Mouse (Mus musculus): Measurements from ENCODE around the gene Slamf9.

Slamf9 gene

DNA sequence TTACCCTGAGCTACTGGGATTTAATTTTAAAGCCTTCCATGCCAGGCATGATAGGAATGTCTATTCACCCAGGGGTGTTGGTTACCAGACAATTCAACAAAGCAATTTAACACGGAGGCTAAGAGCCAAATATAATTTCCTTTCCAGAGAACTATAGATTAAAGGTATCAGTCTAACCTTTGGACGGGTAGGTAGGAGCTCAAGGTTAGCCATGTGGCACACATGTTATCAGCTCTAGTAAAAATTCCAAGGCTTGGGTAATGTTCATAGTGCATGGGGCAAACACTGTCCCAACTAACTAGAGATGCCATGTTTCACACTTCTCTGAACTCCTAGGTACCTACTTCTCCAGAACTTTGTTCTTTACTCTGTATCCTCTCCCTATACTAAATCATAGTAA is 13.6 kb upstream of the Slamf9 start:
- no peak for DNase-seq (ENCODE audit: low read depth, low spot score)

DNA sequence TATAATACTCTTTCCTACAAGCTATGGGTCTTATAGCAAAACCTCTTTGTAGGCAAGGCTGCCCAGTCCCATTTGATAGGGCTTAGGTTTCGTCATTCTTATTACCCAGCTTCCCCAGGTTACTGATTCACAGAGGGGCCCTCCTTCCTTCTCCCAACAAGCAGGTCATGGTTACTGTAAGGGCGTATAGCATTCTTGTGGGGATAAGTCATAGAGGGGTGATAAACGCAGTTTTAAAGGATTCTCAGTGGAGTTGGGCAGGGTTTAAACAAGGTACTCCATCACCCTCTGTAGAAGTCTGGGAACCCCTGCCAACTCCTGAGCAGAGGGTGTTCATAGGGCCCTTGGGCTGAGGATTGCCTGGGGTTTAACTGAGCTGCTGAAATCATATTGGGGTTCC is 12.6 kb upstream of the Slamf9 start:
- DNase-seq (ENCODE audit: low read depth, low spot score): no peak

DNA sequence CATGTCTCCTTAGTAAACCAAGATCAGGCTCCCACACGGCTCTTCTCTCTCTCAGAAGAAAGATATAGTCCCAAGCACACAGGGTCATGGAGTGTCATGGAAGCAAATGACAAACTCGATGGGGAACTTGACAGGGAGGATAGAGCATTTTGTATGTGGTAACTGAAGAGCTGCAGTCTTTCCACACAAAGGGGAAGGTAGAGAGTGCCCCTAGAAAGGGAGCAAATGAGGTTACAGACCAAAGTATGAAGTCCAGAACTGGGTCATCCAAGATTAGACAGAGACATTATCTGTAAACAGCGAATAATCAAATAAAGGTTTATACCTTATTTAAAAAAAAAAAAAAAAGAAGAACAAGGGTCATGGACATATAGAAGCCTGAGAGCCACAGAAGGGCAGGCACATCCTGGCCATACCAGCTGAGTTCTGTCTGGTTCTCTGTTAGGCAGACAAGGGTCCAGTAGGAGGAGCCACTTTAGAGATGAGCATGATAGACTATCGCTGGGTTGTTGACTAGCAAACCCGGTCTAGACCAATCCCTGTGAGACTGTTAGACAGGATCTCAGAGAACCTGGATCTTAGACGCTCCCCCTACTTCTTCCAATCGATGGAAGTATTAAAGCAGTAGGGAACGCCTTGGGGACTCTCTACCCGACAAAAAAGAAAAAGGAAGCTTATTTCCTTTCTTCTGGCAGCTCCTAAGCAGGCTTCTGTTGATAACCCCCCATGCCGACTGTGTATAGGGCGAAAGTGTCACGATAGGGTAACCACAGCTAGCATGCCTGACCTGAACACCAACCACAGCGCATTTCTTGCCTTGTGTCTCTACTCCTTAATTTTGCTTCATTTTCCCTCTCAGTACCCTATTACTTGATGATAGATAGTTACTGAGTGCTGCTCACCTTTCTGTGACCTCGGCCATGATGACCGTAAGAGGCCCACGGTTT is 11.5 kb upstream of the Slamf9 start:
- DNase-seq (ENCODE audit: low read depth, low spot score): no peak

DNA sequence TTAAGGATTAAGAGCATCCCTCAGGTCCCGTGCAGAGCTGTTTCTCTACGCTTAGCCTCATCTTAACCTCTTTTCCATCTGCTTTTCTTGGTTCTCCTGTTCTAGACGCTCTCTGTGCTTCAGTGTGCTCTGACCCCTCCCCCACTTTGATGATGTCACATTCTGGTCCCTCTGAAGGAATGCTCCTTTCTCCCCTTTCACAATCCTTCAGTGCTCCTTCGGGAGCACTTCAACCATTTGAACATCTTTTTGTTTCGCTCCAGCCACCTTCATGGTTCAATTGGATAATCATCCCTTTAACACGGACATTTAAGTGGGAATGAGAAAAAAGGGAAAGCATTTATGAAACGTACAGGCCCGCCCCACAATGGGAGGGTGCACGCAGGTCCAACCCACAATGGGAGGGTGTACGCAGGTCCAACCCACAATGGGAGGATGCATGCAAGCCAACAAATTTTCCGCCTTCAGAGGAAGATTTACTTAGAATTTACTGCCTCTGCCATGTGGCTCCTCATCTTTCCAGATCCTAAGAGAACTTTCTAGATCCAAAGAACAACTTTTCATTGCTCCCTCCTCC is 6.8 kb upstream of the Slamf9 start:
- no peak for DNase-seq (ENCODE audit: low read depth, low spot score)

DNA sequence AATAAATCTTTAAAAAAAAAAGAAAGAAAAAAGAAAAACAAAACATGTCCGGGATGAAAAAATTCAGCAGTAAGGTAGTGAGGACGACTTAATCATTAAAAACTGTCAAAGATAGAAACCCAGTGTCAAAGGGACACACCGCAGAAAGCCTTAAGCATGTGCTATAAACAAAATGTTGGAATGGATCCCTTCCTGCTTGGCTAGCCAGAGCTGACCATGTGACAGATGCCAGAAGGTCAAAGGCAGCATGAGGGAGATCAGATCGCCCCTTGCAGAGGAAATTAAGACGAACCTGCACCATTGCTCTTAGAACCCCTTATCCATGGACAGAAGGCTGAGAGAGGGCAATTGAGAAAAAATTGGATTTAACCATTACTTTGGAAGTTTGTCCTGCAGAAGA is 5.8 kb upstream of the Slamf9 start:
- DNase-seq (ENCODE audit: low read depth, low spot score): no peak

DNA sequence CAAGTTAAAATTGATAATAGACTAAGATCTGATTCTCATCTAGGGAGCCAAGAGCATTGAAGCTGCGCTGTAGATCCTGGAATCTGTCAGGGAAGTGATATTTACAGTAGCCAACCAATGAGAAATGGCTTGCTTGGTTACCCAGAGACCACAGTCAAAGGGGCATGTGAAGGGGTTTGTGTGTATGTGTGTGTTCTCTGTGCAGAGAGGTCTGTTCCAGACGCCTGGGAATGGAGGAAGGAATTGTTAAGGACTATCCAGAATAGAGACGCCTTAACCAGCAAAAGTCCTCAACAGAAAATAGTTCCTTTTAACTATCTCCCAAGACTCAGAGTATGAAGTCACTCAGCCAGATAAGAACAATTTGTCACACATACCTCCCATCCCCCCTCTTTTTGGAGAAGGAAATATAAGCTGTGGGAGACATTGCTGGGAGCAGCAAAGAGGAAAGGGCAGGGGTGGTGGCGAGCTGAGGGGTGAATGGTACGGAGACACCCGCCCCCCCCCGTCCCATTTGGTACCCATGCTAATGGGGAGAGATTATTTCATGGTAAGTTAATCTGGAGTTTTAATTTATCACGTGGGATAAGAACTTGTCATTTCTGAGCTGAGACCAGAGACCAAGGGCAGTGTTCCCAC is 5.2 kb upstream of the Slamf9 start:
- DNase-seq (ENCODE audit: low read depth, low spot score): no peak

DNA sequence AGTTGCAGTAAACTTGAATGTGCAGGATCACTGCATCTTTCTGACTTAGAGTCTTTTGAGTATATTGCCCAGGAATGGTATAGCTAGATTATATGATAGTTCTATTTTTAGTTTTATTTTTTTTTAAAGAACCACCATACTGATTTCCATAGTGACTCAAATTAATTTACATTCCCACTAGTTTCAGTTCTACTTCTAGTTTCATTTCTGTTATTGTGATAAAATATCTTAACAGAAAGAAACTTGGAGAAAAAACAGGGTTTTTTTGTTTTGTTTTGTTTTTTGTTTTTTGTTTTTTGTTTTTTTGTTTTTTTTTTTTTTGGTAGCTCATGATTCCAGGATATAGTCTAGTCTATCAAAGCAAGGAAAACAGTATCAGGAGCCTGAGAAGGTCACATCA is 2.2 kb upstream of the Slamf9 start:
- DNase-seq (ENCODE audit: low read depth, low spot score): no peak

DNA sequence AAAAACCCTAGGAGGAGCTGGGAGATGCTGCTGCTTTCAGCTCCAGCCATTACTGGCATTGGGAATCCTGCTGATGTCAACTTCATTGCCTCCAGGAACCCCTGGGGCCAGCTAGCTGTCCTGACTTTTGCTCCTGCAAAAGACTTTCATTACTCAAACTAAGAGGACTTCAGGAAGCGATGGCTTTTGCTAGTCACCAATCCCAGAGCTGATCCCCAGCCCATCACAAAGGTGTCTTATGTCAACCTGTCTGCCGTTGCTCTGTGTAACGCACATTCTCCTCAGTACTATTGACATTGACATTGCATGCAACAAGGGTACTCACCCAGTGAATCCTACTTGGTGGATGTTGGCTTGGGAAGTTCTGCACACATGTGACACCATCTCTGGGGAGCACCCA is 962 bp upstream of the Slamf9 start:
- no peak for DNase-seq (ENCODE audit: low read depth, low spot score)

DNA sequence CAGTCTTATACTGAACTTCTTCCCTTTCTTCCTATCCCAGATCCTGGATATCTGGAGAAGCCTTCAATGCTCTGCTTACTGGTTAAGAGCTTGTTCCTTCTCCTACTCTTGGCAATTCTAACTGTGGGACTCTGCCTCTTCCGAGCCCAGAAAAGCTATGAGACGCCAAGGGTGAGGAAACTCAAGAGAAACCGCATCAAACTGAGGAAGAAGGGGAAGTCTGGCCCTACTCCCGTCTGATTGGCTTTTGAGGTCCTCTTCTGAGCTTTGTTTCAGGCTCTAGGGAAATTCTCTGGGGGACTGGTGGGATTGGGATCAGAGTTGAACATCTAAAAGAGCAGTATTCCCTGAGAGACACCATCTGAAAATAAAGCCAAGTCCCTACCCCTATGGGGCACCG is 2.9 kb downstream of the Slamf9 start:
- no peak for DNase-seq (ENCODE audit: low read depth, low spot score)

DNA sequence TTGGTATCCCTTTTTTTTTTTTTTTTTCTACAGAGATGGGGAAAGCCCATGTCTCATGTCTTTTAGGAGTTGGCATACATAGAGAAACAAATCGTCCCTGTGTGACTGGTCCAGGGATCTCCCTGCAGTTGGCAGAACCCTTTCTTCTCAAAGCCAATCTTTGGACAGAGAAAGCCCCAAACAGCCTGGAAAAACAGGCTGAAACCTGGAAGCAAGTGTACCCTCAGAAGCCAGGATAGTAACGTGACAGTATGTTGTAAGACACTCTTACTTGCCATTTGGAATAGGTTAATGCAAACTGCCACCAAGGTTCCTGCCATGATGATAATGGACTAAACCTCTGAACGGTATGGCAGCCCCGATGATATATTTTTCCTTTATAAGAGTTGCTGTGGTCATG is 5.2 kb downstream of the Slamf9 start:
- DNase-seq (ENCODE audit: low read depth, low spot score): no peak

DNA sequence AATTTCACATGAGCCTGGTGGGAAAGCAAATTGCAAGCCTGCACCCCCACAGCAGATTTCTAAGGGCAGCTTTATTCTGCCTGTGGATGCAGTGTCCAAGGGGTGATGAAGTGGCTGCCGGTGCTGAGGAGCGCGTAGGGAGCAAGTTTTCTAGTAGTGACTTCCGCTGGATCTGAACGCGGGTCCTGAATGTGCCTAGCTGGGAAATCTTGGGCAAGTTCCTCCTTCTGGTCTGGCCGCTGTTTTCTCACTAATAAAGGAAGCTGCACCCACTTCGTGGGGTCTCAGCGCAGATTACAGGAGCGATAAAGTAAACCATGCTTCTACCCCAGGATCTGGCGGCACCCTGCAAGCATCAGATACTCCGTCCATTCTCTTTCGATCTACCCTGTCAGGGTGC is 6.0 kb downstream of the Slamf9 start:
- no peak for DNase-seq (ENCODE audit: low read depth, low spot score)

DNA sequence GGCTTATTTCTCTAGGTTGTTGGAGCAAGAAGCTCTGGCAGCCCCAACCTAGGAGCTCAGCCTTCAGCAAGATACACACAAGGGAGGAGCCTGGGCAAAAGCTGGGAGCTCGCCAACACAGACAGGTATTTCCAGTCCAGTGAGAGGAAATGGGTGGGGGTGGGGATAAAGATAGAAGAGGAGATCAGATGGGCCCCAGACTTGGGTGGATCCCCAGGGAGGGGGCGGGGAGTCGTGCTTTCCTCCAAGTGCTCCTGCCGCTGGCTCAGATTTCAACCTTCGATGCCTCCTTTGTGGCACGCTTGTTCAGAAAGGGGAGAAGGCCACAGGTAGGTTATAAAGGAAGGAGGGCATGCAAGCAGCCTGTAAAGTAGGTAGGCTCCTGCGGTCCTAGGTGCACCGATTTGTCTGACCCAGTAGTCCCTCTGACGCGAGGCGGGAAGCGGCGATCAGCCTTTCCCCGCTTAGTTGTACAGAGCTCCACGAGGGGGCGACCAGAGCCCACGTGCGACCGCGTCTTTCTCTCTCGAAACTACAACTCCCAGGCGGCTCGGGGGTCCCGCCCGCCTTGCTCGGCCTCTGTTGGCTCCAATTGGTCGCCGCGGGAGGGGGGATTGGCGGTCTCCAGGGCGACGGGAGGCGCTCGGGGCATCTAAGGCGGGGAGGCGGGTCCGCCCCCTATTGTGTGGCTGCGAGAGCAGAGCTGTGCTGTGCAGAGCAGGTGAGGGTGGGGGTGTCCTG is 6.6 kb downstream of the Slamf9 start, which contains the start of gene Igsf9:
TSS of gene Igsf9 (plus strand) at position 249 of the 741 bp plus-strand sequence.
- peak; percentile 82 for DNase-seq (ENCODE audit: low read depth, low spot score)

DNA sequence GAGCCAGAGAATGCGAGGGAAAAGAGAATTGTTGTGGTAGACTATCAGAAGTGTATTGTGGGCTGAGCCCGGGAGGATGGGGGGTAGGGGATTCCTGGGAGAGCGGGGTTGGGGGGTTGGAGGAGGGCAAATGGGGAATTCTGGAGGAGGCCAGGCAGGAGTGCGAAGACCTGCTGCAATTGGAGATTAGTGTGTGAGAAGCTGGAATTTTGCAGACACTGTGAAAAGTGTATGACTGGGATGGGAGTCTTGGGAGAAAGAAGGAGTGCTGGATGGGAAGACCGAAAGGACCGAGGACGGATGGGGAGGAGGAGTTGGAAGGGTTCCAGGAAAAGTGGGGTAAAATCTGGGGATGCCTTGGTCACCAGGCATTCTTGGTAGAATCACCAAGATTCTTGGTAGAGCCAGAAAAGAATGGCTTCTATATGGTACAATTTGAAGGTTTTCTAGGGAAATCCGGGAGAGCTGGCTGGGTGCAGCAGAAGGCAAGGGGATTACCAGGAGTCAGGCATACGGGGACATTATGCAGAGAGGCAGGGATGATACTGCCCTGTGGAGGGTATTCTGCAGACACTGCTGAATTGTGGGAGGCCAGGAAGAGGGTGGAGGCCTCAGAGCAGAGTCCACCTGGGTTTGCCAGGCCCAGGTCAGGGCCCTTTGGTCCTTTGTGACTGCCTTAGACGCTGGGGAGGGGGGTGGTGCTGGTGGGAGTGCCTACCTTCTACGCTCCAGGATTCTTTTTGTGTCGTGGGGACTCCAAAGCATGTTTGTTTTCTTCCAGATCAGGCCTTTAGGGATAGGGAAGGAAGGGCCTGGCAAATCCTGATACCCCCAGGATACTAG is 7.6 kb downstream of the Slamf9 start:
- DNase-seq (ENCODE audit: low read depth, low spot score): no peak

DNA sequence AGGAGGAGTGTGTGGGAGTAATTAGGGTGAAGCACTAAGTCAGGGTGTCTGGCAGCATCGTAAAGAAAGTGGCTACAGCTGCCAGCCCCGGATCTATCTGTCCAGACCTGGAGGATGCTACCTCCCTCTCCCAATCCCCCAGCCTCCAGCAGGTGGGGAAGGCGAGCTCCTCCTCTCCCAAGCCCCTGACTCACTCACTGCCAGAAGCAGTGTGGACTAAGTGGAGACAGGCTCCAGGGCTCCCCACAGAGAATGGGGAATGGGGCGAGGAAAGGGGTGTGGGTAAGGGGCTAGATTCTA is 8.2 kb downstream of the Slamf9 start:
- no peak for DNase-seq (ENCODE audit: low read depth, low spot score)

DNA sequence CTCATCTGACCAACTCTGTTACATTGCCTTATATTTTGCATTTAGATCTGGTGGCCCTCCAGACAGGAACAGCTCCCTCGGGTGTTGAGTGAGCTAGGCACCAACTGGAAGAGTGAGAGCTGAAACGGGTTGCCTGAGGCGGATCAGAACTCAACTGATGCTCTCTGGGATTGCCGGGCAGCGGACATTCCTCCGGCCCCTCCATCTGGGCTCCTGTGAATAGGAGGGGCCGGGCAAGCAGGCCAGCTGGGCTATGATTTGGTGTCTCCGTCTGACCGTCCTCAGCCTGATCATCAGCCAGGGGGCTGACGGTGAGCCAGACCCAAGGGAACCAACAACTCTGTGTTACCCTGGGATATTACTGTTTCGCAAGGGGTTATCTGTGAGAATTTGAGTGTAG is 9.1 kb downstream of the Slamf9 start:
- DNase-seq (ENCODE audit: low read depth, low spot score): no peak

DNA sequence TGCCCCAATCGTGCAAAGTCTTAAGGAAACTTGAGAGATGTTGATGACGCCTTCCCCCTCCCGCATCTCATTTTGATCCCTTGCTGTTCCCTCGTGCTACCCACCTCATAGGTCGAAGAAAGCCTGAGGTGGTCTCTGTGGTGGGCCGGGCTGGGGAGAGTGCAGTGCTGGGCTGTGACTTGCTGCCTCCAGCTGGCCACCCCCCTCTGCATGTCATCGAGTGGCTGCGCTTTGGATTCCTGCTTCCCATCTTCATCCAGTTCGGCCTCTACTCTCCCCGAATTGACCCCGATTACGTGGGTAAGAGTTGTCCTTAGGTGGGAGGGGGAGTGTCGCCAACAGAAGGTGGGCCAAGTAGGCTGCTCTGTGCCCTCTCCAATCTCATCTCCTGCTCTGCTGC is 9.5 kb downstream of the Slamf9 start:
- no peak for DNase-seq (ENCODE audit: low read depth, low spot score)

DNA sequence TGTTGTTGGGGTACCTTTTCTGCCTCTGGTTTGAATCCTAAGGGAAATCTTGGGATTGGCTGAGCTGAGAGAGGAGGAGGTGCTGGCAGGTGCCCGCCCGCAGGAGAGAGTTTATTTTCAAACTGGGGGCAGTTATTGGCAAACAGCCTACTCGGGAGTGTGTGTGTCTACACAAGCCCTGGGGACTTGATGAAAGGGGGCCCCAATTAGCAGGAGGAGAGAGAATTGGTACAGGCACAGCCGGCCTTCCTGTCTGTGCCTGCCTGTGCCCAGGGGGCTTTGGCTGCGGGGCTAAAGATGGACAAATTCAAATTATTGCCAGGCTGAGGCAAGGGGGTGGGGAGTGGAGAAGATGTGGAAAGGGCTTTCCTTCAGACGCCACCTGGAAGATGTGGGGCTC is 10.7 kb downstream of the Slamf9 start:
- DNase-seq (ENCODE audit: low read depth, low spot score): no peak

DNA sequence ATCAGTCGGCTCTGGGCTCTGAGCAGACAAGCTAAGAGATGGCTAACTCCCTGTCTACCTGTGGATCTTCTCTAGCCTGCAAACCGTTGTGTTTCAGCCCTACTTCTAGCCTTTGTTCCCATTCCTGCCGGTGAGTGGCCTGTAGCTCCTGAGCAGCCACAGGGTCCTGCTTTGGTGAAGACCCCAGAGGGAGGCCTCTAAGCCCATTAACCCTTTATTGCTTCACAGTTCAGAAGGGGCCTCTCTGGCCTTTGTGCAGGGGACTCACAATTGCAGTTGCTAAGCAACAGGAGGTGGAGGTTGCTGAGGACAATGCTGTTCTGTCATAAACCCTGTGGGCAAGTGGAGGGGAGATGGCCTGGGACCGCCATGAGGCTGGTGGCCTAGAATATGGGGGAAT is 11.1 kb downstream of the Slamf9 start:
- no peak for DNase-seq (ENCODE audit: low read depth, low spot score)

DNA sequence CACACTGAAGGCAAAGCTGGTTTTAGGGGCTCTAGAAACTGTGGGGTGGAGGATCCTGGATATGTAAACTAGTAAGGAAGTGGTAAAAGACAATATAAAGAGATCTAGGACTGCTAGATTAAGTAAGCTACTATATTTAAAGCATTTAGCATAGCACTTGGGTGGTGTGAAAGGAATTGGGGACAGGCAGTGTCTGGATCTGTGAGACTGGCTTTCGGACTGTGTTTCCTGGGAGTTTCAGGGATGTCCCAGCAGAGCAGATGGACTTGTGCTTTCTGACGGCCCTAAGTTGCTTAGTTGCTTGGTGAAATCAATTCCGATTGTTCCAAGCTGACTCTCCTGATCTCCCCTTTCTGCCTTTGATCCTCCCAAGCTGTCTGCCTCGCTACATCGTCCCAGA is 11.5 kb downstream of the Slamf9 start:
- DNase-seq (ENCODE audit: low read depth, low spot score): no peak

DNA sequence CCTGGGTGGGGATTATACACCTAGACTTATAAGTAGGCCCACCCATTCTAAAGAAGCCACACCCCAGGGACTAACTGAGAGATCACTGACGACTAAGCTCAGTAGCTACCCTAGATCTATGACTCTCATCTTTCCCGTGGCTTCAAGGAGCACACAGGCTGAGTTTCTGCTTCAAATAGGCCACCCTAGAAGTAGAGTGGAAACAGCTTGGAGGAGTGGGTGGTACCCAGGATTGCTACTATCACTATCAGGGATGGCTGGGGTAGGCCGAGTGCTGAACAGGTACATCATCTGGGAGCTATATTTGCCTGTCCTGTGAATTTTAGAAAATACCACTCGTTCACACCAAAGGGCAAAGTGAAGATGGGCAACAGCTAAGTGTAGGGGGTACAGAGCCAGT is 12.7 kb downstream of the Slamf9 start:
- no peak for DNase-seq (ENCODE audit: low read depth, low spot score)

DNA sequence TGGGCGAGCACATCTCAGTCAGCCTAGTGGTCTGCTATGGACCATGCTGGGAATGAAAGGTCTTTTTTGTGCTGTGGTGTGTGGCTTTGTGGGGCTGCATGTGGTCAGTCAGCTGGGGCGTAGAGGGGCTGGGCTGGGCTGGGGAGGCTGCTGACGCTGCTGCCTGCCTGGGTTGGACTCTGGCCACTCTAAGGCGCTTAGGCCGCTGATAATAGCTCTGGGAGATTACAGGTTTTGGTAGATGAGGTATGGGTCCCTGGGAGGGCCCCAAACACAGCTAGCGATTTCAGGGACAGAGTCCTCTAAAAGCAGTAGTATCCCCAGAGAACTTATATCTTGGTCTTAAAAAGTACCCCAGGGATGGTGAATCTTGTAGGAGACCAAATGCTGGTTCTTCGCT is 13.7 kb downstream of the Slamf9 start:
- no peak for DNase-seq (ENCODE audit: low read depth, low spot score)

Measured in CD4-positive helper T cell, adult 2 months (primary cell).